Mouse (Mus musculus): ENCODE results near the gene Mok.
"Not testable (repeated sequence)": the region's sequence is repeated elsewhere in the genome, so short reads cannot be mapped to it uniquely, and the experiment has no call there.

The Mok gene

DNA sequence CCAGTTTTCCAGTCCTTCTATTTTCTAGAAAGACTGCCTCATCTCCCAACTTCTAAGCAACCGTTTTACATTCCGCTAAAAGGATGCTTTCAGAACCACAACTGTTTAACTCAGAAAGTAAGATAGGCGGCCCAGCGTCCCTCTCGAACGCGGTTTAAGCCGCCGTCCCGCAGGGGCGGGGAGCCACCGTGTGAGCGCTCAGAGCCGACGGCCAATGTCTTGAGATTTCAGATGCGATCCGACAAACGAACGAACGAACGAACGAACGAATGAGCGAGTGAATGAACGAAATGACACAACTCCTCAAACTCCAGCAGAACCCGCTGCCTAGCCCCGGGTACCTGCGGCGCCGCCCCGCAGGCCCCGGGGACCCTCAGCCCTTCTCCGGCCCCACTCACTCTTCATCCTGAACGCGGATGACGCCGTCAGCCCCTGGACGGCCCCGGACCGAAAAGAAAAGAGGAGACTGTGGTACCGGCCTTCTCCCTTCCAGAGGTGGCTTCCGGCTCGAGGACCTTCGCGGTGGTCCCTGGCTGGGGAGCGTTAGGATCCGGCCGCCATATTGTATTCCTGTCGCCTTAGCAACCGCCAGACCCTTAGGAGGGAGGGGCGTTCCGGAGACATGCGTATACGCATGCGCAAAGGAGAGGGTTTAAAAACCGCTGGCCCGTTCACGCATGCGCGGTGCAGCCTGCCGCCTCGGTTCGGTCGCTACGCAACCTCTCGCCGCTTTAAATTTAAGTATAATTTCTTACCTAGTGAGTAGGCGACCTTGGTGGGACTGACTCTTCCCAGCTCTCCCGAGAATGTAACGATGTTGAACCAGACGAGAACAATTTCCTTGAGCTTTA is at the start of gene Mok:
Gene Mok (minus strand): TSS at position 592 of the 851 bp plus-strand sequence.
- peak; percentile 97 for DNase-seq (ENCODE audit: low read depth)

DNA sequence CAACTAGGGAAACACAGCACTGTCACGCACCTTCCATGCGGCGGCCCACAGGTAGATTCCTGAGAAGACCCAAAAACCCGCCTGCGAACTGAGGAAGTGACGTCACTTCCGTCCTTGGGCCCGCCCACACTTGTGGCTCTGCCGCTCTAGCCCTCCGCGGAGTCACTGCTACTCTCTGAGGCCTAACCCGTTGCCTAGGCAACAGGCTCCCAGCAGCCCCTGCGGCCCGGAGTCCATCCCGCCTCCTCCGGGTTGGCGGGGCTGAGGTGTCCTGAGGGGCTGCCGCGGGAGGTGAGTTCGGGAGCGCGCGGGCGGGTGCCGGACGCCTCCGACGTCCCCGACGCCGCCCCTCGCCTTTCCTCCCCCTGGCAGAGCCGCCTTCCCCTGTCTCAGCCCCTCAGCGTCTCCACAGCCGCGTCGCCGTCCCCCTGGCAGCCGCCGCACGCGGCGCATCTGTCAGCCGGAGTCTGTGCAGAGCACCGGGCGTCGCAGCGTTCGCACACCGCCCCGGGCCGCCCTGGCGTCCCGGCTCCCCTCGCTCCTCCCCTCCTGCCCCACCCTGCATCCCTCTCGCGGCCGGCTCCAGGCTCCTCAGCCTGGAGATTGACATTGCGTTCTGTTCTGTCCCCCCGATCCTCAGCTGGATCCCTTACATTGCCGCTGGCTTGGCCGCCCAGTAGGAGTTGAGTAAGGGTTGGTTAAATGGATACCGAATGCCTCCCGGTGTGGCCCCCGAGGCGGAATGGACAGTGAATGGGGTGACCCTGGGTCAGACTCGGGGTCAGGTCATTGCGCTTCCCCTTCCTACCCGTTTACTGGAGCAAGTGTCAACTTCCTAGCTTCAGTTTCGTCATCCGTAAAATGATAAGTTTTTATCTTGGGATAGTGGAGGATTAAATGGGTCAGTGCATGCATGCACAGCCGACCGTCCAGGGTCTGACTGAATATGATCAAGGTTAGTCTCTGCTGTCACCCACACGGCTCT is 48.6 kb upstream of the Mok start, which contains the start of the genes Cinp and Tecpr2:
Gene Cinp (minus strand): TSS at position 110 of the 985 bp plus-strand sequence.
Gene Tecpr2 (plus strand): TSS at position 229 of the 985 bp plus-strand sequence.
- peak; percentile 98 for DNase-seq (ENCODE audit: low read depth)

- no peak for DNase-seq (ENCODE audit: low read depth)
Measured at GRCm38 (mm10) chr12:110888606-110889005, 47.9 kb upstream of the Mok start.

GRCm38 (mm10) chr12:110888106-110888505 is 47.4 kb upstream of the Mok start:
- peak; percentile 63 for DNase-seq (ENCODE audit: low read depth)

GRCm38 (mm10) chr12:110885251-110885650 is 44.5 kb upstream of the Mok start:
- no peak for DNase-seq (ENCODE audit: low read depth)

DNA sequence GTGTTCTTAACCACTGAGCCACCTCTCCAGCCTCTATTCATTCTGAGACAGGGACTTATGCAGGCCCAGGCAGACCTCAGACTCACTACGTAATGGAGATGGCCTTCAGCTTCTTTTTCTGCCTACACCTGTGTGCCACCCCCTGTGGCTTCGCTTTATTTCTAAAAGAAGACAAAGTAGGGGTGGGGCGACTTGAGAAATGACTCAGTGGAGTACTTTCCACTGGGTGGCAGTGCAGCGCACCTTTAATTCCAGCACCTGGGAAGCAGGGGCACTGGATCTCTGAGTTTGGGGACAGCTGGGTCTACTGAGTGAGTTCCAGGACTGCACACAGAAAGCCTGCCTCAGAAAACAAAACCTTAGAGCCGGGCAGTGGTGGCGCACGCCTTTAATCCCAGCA is 41.6 kb upstream of the Mok start:
- no peak for DNase-seq (ENCODE audit: low read depth)

DNA sequence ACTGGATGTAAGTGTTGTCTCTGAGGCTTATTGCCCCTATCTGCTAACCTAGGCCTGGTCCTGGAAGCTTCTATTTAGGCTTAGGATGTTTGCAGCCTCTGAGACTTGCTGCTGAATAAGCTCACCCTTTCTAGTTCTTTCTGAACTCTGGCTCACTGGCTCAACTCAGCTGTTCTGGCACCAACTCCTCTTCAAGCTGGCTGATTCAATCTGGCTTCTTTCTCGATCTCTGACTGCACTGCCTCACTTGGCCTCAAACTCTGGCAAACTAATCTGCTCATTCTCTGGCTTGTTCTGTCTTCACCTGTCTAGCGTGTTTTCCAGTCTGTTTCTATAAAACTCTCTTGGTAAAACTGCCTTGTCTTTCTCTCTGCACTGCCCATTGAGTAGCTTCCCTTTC is 34.6 kb upstream of the Mok start:
- DNase-seq (ENCODE audit: low read depth): no peak

GRCm38 (mm10) chr12:110871247-110871646 is 30.5 kb upstream of the Mok start:
- DNase-seq (ENCODE audit: low read depth): no peak

DNA sequence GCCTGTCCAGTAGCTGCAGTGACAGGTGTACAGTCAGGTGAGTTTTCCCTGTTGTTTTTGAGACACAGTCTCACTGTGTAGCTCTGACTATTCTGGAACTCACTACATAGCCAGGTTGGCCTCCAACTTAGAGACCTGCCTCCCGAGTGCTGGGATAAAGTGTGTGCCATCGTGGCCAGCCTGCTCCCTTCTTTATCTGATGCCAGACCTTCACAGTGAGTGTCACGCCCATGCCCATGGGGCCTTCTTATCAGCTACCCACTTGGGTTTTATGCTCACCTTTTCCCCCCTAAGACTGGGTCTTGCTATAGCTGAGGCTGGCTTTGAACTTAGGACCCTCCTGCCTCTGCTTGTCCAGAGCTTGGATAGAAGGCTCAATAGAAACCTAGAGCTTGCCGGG is 29.4 kb upstream of the Mok start:
- no peak for DNase-seq (ENCODE audit: low read depth)

- no peak for DNase-seq (ENCODE audit: low read depth)
Measured at GRCm38 (mm10) chr12:110865989-110866388, 25.2 kb upstream of the Mok start.

DNA sequence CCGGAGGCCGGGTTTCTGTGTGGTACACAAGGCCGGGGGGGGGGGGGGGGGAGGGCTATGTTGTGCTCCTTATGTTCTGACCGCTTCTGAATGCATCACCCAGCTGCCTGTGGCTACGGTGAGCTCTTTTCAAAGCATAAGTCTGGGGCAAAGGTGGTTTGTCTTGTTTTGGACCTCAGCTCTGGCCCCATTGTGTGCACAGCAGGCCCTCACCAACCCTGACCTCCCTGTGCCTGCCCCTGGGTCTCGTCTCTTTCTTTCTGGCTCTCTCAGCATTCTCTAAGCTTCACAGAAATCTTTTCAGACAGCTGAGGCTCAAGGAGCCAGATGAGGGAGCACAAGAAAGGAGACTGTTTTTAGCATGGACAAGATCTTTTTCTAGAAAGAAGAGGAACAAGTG is 24.8 kb upstream of the Mok start:
- no peak for DNase-seq (ENCODE audit: low read depth)

DNA sequence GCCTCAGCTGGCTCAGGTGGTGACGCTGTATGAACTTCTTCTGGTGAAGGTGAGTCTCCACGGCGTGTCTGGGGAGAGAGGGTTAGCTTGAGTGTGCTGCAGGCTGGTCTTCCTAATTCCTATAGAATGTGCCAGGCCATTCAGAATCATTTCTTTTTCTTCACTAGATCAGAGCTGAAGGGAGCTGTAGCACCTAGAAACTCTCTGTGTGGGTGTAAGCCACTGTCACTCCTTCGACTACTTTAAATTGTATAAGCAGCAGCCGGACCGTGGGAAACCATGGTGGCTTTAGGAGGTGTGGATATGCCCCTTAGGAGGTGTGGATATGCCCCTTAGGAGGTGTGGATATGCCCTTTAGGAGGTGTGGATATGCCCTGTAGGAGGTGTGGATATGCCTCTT is 23.3 kb upstream of the Mok start:
- DNase-seq (ENCODE audit: low read depth): no peak

DNA sequence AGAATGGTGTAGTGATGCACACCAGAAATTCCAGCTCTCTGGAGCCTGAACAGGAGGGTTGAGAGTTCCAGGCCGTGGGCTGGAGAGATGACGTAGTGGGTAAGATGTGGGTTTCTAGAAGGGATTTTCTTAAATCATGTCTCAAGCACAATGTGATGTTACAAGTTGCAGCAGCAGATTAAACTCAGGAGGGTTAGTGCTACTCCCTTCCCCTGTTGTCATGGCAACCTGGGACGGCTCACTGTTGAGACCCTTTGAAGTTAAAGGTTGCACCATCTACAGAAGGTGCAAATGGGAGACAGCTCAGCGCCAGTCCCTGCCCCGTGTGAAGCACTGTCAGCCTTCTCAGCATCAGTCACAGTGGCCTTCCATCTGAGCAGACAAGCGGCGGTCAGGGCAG is 20.5 kb upstream of the Mok start:
- DNase-seq (ENCODE audit: low read depth): peak; percentile 58

GRCm38 (mm10) chr12:110860293-110860692 is 19.6 kb upstream of the Mok start:
- no peak for DNase-seq (ENCODE audit: low read depth)

- DNase-seq (ENCODE audit: low read depth): not testable (repeated sequence)
Measured at GRCm38 (mm10) chr12:110858681-110859080, 17.9 kb upstream of the Mok start.

DNA sequence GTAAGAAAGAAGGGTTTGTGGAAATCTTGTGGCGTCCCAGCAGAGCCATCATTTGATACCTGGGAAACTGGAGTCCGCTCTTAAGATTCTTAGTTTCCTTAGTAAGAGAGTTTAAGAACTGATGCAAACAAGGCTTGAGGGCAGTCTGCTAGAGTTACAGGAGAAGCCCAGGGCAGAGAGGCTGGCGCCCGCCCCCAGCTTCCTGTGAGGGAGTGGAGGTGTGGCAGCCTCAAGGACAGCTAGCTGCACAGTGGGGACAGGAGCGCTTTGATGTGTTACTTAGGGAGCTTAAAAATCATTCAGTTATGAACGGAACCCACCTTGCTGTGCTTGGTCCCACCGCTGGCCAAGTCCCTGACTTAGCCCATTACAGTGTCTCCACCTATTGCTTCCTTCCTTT is 16.5 kb upstream of the Mok start:
- peak; percentile 59 for DNase-seq (ENCODE audit: low read depth)

- peak; percentile 42 for DNase-seq (ENCODE audit: low read depth)
Measured at GRCm38 (mm10) chr12:110854786-110855737, 14.3 kb upstream of the Mok start.

DNA sequence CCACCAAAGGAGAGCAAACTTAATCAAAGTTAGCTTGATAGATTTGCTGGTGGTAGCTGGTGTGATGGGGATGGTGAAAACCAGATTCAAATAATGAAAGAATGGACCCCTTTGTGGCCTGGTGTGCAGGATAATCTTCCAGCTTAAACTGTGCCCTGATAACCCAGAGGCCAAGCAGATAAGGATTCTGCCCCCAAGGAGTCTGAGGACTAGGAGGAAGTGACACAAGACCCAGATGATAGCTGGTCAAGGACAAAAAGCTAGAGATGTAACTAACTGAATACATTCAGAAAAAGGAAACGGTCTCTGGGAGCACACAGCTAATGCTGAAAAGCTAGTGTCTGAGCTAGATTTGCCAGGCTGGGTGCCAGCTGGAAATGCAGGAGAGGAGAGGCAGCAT is 11.2 kb upstream of the Mok start:
- no peak for DNase-seq (ENCODE audit: low read depth)

- DNase-seq (ENCODE audit: low read depth): peak; percentile 66
Measured at GRCm38 (mm10) chr12:110851414-110851813, 10.7 kb upstream of the Mok start.

DNA sequence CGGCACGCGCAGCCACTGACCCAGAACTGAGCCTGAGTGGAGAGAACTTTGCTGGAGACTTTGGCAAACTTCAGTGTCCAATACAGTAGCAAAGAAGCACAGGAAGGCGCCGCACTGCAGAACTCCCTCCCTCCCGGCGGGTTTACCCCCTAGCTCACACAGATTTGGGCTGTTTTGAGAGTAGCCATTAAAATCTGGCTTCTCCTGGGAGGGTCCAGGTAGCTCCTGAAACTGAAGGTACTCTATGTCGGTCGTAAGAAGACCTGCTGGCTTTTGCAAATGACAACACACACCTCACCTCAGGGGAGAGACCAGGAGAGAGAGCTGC is 10.2 kb upstream of the Mok start:
- DNase-seq (ENCODE audit: low read depth): peak; percentile 53

All from induced T-regulatory cell, adult 2 months (primary cell).